Mouse (Mus musculus) cerebellum, adult 2 months (tissue): Measurements from ENCODE around the gene Col4a2. TPM values are rescaled to one million over a fixed set of nuclear protein-coding genes. Genes with fewer than 3 reads are reported as not detected.

ENCODE experiments used
- DNase-seq, 2 experiments: peaks; one replicate each; pipeline ENCODE4 v3.0.0; 2021
- H3K27ac ChIP-seq: fragments of 200-500 bp; 2 replicates; pipeline ENCODE4 v1.5.1; 2012; ENCODE audit warnings: low read length, control low read depth, inconsistent platforms; ENCODE audit not compliant: insufficient read depth
- H3K27me3 ChIP-seq: fragments of 200-500 bp; 2 replicates; pipeline ENCODE4 v1.6.1; 2012; ENCODE audit warnings: inconsistent platforms, mild to moderate bottlenecking, low read length, moderate library complexity; ENCODE audit not compliant: control insufficient read depth, insufficient read depth
- H3K4me1 ChIP-seq: fragments of 200-500 bp; 2 replicates; pipeline ENCODE4 v1.6.1; 2011; ENCODE audit warnings: low read length; ENCODE audit not compliant: control insufficient read depth, insufficient read depth
- H3K4me3 ChIP-seq: fragments of 200-500 bp; replicated peaks from 2 replicates; pipeline ENCODE3; 2011; ENCODE audit warnings: mild to moderate bottlenecking, low read depth, low read length, control low read depth; ENCODE audit not compliant: insufficient read depth
- CTCF ChIP-seq: fragments of 200-500 bp; IDR thresholded peaks from 2 replicates; pipeline ENCODE4 v1.5.1; 2011; ENCODE audit warnings: low read depth, mild to moderate bottlenecking, control low read depth, low read length, moderate library complexity, borderline replicate concordance; ENCODE audit not compliant: insufficient read depth
- POLR2A ChIP-seq: fragments of 200-500 bp; IDR thresholded peaks from 2 replicates; pipeline ENCODE4 v1.6.1; 2011; ENCODE audit warnings: low read length, control low read depth, borderline replicate concordance; ENCODE audit not compliant: insufficient read depth
- WGBS: fragments of 180-500 bp; shearing (Covaris S2); methylation state at CpG from one replicate; pipeline ENCODE4 v1.1.7; 2018; 5-methylcytosine and 5-hydroxymethylcytosine counted together
- polyA plus RNA-seq: library from polyadenylated mRNA; depleted of rRNA; stranded (reverse); fragments of >200 nt; gene quantifications from 2 replicates; pipeline ENCODE4 v1.2.3, GENCODE M21; 2012

Gene Col4a2
- polyA plus RNA-seq, 1 experiment, result 15.0 TPM

GRCm38 (mm10) chr8:11322724-11323585, 10.3 kb downstream of the Col4a2 start:
- no peak for TF ChIP-seq POLR2A
- no peak for TF ChIP-seq CTCF
- no peak overlapping the region for H3K4me3 ChIP-seq
- DNase-seq, result no peak
- H3K4me1 ChIP-seq, result no peaks in the 10 kb centered on the region
- 87% methylated on average over 5 of the region's 5 CpGs for WGBS
- H3K27ac ChIP-seq, result no peak overlapping the region
- no peaks in the 10 kb centered on the region for H3K27me3 ChIP-seq

- DNase-seq, result no peak
- no peak overlapping the region for H3K27ac ChIP-seq
- H3K4me3 ChIP-seq, result no peak overlapping the region
- TF ChIP-seq POLR2A, result no peak
- no peak for TF ChIP-seq CTCF
- WGBS, result 92% methylated on average over 1 of the region's 1 CpGs
- H3K4me1 ChIP-seq, result no peaks in the 10 kb centered on the region
- H3K27me3 ChIP-seq, result no peaks in the 10 kb centered on the region
Measured at GRCm38 (mm10) chr8:11323681-11324080, 11.1 kb downstream of the Col4a2 start.

GRCm38 (mm10) chr8:11324801-11325395, 12.3 kb downstream of the Col4a2 start:
- no peak for DNase-seq
- Histone ChIP-seq H3K27ac (no peak overlapping the region), H3K27me3 (no peaks in the 10 kb centered on the region), H3K4me1 (no peaks in the 10 kb centered on the region), H3K4me3 (no peak overlapping the region)
- TF ChIP-seq POLR2A, result no peak
- TF ChIP-seq CTCF, result no peak
- 42% methylated on average over 6 of the region's 6 CpGs for WGBS

GRCm38 (mm10) chr8:11327298-11327697, 14.7 kb downstream of the Col4a2 start:
- no peak overlapping the region for H3K27ac ChIP-seq
- 78% methylated on average over 4 of the region's 4 CpGs for WGBS
- no peaks in the 10 kb centered on the region for H3K27me3 ChIP-seq
- no peak overlapping the region for H3K4me3 ChIP-seq
- no peak for DNase-seq
- TF ChIP-seq CTCF, result no peak
- no peak for TF ChIP-seq POLR2A
- no peaks in the 10 kb centered on the region for H3K4me1 ChIP-seq

GRCm38 (mm10) chr8:11327722-11328417, 15.3 kb downstream of the Col4a2 start:
- 64% methylated on average over 5 of the region's 5 CpGs for whole genome bisulfite sequencing
- Histone ChIP-seq H3K4me1 (no peaks in the 10 kb centered on the region), H3K27me3 (no peaks in the 10 kb centered on the region), H3K4me3 (no peak overlapping the region), H3K27ac (no peak overlapping the region)
- no peak for DNase-seq
- TF ChIP-seq POLR2A (no peak), CTCF (no peak)

GRCm38 (mm10) chr8:11331561-11331960, 19.0 kb downstream of the Col4a2 start:
- no peak for DNase-seq
- Histone ChIP-seq H3K27me3 (no peaks in the 10 kb centered on the region), H3K4me3 (no peak overlapping the region), H3K4me1 (no peaks in the 10 kb centered on the region), H3K27ac (no peak overlapping the region)
- WGBS, result 52% methylated on average over 4 of the region's 4 CpGs
- TF ChIP-seq POLR2A (no peak), CTCF (no peak)

- 62% methylated on average over 6 of the region's 6 CpGs for WGBS
- no peak overlapping the region for H3K4me3 ChIP-seq
- TF ChIP-seq CTCF (no peak), POLR2A (no peak)
- H3K27me3 ChIP-seq, result no peaks in the 10 kb centered on the region
- no peak for DNase-seq
- H3K4me1 ChIP-seq, result no peaks in the 10 kb centered on the region
- H3K27ac ChIP-seq, result no peak overlapping the region
Measured at GRCm38 (mm10) chr8:11333746-11334145, 21.1 kb downstream of the Col4a2 start.
